Mouse (Mus musculus) liver, embryonic 12.5 days (tissue): Measurements from ENCODE around the gene Sprr2a2. TPM values are rescaled to one million over a fixed set of nuclear protein-coding genes. Genes with fewer than 3 reads are reported as not detected.
"Not testable (repeated sequence)": the region's sequence is repeated elsewhere in the genome, so short reads cannot be mapped to it uniquely, and the experiment has no call there.

Experiments used
- ATAC-seq: fragments of 200-750 bp; cut with Nextera tagmentation; 2 replicates; pipeline ENCODE4 v1.8.0; 2017; ENCODE audit warnings: moderate number of reproducible peaks, mild to moderate bottlenecking, moderate library complexity
- H3K27ac ChIP-seq: fragments of 300-500 bp; sonication (generic); 2 replicates; pipeline ENCODE4 v1.5.1; 2016; ENCODE audit warnings: mild to moderate bottlenecking
- H3K27me3 ChIP-seq: fragments of 300-500 bp; sonication (generic); replicated peaks from 2 replicates; pipeline ENCODE4 v1.6.1; 2016; ENCODE audit warnings: mild to moderate bottlenecking, moderate library complexity
- H3K36me3 ChIP-seq: fragments of 300-500 bp; sonication (generic); 2 replicates; pipeline ENCODE4 v1.6.1; 2016; ENCODE audit warnings: mild to moderate bottlenecking, moderate library complexity
- H3K4me1 ChIP-seq: fragments of 300-500 bp; sonication (generic); 2 replicates; pipeline ENCODE4 v1.6.1; 2016
- H3K4me2 ChIP-seq: fragments of 300-500 bp; sonication (generic); 2 replicates; pipeline ENCODE4 v1.6.1; 2016; ENCODE audit warnings: mild to moderate bottlenecking, moderate library complexity
- H3K4me3 ChIP-seq: fragments of 300-500 bp; sonication (generic); 2 replicates; pipeline ENCODE4 v1.5.1; 2016; ENCODE audit warnings: mild to moderate bottlenecking, moderate library complexity
- H3K9ac ChIP-seq: fragments of 300-500 bp; sonication (generic); 2 replicates; pipeline ENCODE4 v1.6.1; 2016; ENCODE audit warnings: mild to moderate bottlenecking, moderate library complexity
- H3K9me3 ChIP-seq: fragments of 300-500 bp; sonication (generic); replicated peaks from 2 replicates; pipeline ENCODE4 v1.6.1; 2016; ENCODE audit warnings: mild to moderate bottlenecking, moderate library complexity
- WGBS: fragments of 180-500 bp; shearing (Covaris S2); methylation state at CpG from one replicate; pipeline ENCODE4 v1.1.7; 2016; ENCODE audit not compliant: insufficient replicate concordance; 5-methylcytosine and 5-hydroxymethylcytosine counted together
- polyA plus RNA-seq: library from polyadenylated mRNA; unstranded; fragments of >200 nt; fragmentation: Nextera tagmentation; extraction: Ambion mirVana; gene quantifications from 2 replicates; pipeline ENCODE4 v1.2.1, GENCODE M21; 2016

Gene Sprr2a2
- polyA plus RNA-seq: 0.19 TPM in 1 of 2 replicates, not detected in the other

GRCm38 (mm10) chr3:92215569-92215968 lies at the start of gene Sprr2a2, which contains the start of gene Sprr2a1:
Sprr2a2 (plus strand) TSS chr3:92215920.
Sprr2a1 (plus strand) TSS chr3:92215799.
- ATAC-seq, H3K36me3 ChIP-seq, H3K4me3 ChIP-seq, H3K4me2 ChIP-seq, H3K9me3 ChIP-seq, H3K9ac ChIP-seq, H3K27ac ChIP-seq, H3K4me1 ChIP-seq, H3K27me3 ChIP-seq: not testable (repeated sequence)
- WGBS: no CpG with 5 or more reads among the region's 2 CpGs

GRCm38 (mm10) chr3:92169847-92170246 lies 45.9 kb upstream of the Sprr2a2 start:
- H3K9ac ChIP-seq: no peak overlapping the region
- WGBS: 71% methylated on average over 3 of the region's 3 CpGs
- no peaks in the 10 kb centered on the region for H3K4me1 ChIP-seq
- H3K36me3 ChIP-seq: no peaks in the 10 kb centered on the region
- no peaks in the 10 kb centered on the region for H3K9me3 ChIP-seq
- no peak overlapping the region for H3K4me3 ChIP-seq
- H3K27me3 ChIP-seq: no peaks in the 10 kb centered on the region
- no peak overlapping the region for H3K27ac ChIP-seq
- ATAC-seq: no peak
- no peak overlapping the region for H3K4me2 ChIP-seq

- no peak for ATAC-seq
Observed at GRCm38 (mm10) chr3:92176880-92177279, 38.8 kb upstream of the Sprr2a2 start.

GRCm38 (mm10) chr3:92195512-92196200 lies 20.1 kb upstream of the Sprr2a2 start:
- H3K36me3 ChIP-seq: no peaks in the 10 kb centered on the region
- H3K27ac ChIP-seq: no peak overlapping the region
- no peak overlapping the region for H3K4me2 ChIP-seq
- no peak overlapping the region for H3K9ac ChIP-seq
- H3K4me1 ChIP-seq: no peaks in the 10 kb centered on the region
- peak; percentile 24; the same call in 1 of the 2 replicates for ATAC-seq
- WGBS: 75% methylated on average over 6 of the region's 6 CpGs
- no peaks in the 10 kb centered on the region for H3K9me3 ChIP-seq
- no peaks in the 10 kb centered on the region for H3K27me3 ChIP-seq
- no peak overlapping the region for H3K4me3 ChIP-seq

More at GRCm38 (mm10) chr3:92176880-92177279, 38.8 kb upstream of the Sprr2a2 start:
- Histone ChIP-seq H3K27me3 (no peaks in the 10 kb centered on the region), H3K4me1 (no peaks in the 10 kb centered on the region), H3K36me3 (no peaks in the 10 kb centered on the region), H3K9ac (no peak overlapping the region), H3K9me3 (no peaks in the 10 kb centered on the region), H3K27ac (no peak overlapping the region), H3K4me2 (no peak overlapping the region), H3K4me3 (no peak overlapping the region)
- WGBS: 48% methylated on average over 1 of the region's 1 CpGs

- not testable (repeated sequence) for H3K27ac ChIP-seq, H3K27me3 ChIP-seq, H3K9me3 ChIP-seq, H3K4me2 ChIP-seq, H3K9ac ChIP-seq, H3K4me3 ChIP-seq, H3K4me1 ChIP-seq, H3K36me3 ChIP-seq
- no CpG with 5 or more reads among the region's 16 CpGs for WGBS
- ATAC-seq: peak; percentile 61
Observed at GRCm38 (mm10) chr3:92211133-92211925, 4.4 kb upstream of the Sprr2a2 start.

GRCm38 (mm10) chr3:92212059-92212458 lies 3.7 kb upstream of the Sprr2a2 start:
- H3K4me3 ChIP-seq, H3K27me3 ChIP-seq, H3K4me1 ChIP-seq, H3K27ac ChIP-seq, ATAC-seq, H3K9ac ChIP-seq, H3K36me3 ChIP-seq, H3K9me3 ChIP-seq, H3K4me2 ChIP-seq: not testable (repeated sequence)
- no CpG with 5 or more reads among the region's 1 CpGs for WGBS

GRCm38 (mm10) chr3:92213651-92214050 lies 2.1 kb upstream of the Sprr2a2 start:
- not testable (repeated sequence) for H3K4me1 ChIP-seq, H3K27ac ChIP-seq

GRCm38 (mm10) chr3:92219031-92219430 lies 3.3 kb downstream of the Sprr2a2 start:
- WGBS: no CpG with 5 or more reads among the region's 8 CpGs
- not testable (repeated sequence) for H3K4me2 ChIP-seq, H3K36me3 ChIP-seq, H3K4me3 ChIP-seq, H3K9ac ChIP-seq, H3K27ac ChIP-seq, H3K9me3 ChIP-seq, H3K4me1 ChIP-seq, H3K27me3 ChIP-seq
- ATAC-seq: peak; percentile 55; the same call in 1 of the 2 replicates

More at GRCm38 (mm10) chr3:92213651-92214050, 2.1 kb upstream of the Sprr2a2 start:
- H3K4me3 ChIP-seq, H3K4me2 ChIP-seq, H3K9ac ChIP-seq, H3K9me3 ChIP-seq, ATAC-seq, H3K36me3 ChIP-seq, H3K27me3 ChIP-seq: not testable (repeated sequence)

- not testable (repeated sequence) for H3K4me3 ChIP-seq, H3K27ac ChIP-seq, H3K4me1 ChIP-seq, H3K4me2 ChIP-seq, H3K9me3 ChIP-seq, H3K9ac ChIP-seq, H3K36me3 ChIP-seq, H3K27me3 ChIP-seq
- peak; percentile 58; the same call in 1 of the 2 replicates for ATAC-seq
Observed at GRCm38 (mm10) chr3:92223708-92224107, 8.0 kb downstream of the Sprr2a2 start.

- not testable (repeated sequence) for H3K36me3 ChIP-seq, H3K9me3 ChIP-seq, H3K4me3 ChIP-seq, H3K4me2 ChIP-seq, H3K9ac ChIP-seq, H3K27me3 ChIP-seq, ATAC-seq, H3K27ac ChIP-seq, H3K4me1 ChIP-seq
- WGBS: 62% methylated on average over 3 of the region's 3 CpGs
Observed at GRCm38 (mm10) chr3:92227410-92227809, 11.7 kb downstream of the Sprr2a2 start.

GRCm38 (mm10) chr3:92236463-92237189 lies 20.9 kb downstream of the Sprr2a2 start:
- not testable (repeated sequence) for H3K9me3 ChIP-seq, H3K9ac ChIP-seq, H3K27ac ChIP-seq, H3K4me1 ChIP-seq, H3K27me3 ChIP-seq, H3K4me3 ChIP-seq, ATAC-seq, H3K4me2 ChIP-seq, H3K36me3 ChIP-seq
- WGBS: no CpG with 5 or more reads among the region's 5 CpGs

GRCm38 (mm10) chr3:92238736-92239135 lies 23.0 kb downstream of the Sprr2a2 start:
- not testable (repeated sequence) for H3K4me3 ChIP-seq, ATAC-seq, H3K27me3 ChIP-seq, H3K9ac ChIP-seq, H3K4me1 ChIP-seq, H3K9me3 ChIP-seq, H3K4me2 ChIP-seq, H3K27ac ChIP-seq, H3K36me3 ChIP-seq
